Mouse (Mus musculus): ENCODE measurements at regions not wholly inside any gene's neighbourhood (a gene's known extent, or its start where the extent isn't known, plus 50 kb on each side); places are given as distances from the start of the nearest gene placed in this dataset.

GRCm38 (mm10) chr13:53811151-53811550, 244.4 kb downstream of the Drd1 start:
- no peaks in the 10 kb centered on the region for H3K4me1 ChIP-seq (ENCODE audit: control insufficient read depth, insufficient read depth, low read length)
- H3K4me3 ChIP-seq (replicated peaks; ENCODE audit: control insufficient read depth, low read depth, low read length), result no peak overlapping the region
- no peak overlapping the region for H3K27ac ChIP-seq (ENCODE audit: control insufficient read depth, insufficient read depth, low read depth, low read length, poor library complexity)
- WGBS, result 76% methylated on average over 8 of the region's 8 CpGs
- no peak for TF ChIP-seq CTCF (IDR thresholded peaks at IDR 0.05; ENCODE audit: control insufficient read depth, insufficient read depth, low read length)
- TF ChIP-seq POLR2A (IDR thresholded peaks at IDR 0.05; ENCODE audit: borderline replicate concordance, control insufficient read depth, low read depth, low read length), result no peak

GRCm38 (mm10) chr13:53807791-53808525, 247.5 kb downstream of the Drd1 start:
- WGBS, result 56% methylated on average over 13 of the region's 13 CpGs
- H3K4me1 ChIP-seq (ENCODE audit: control insufficient read depth, insufficient read depth, low read length), result no peaks in the 10 kb centered on the region
- no peak overlapping the region for H3K27ac ChIP-seq (ENCODE audit: control insufficient read depth, insufficient read depth, low read depth, low read length, poor library complexity)
- no peak overlapping the region for H3K4me3 ChIP-seq (replicated peaks; ENCODE audit: control insufficient read depth, low read depth, low read length)
- TF ChIP-seq POLR2A (IDR thresholded peaks at IDR 0.05; ENCODE audit: borderline replicate concordance, control insufficient read depth, low read depth, low read length) (no peak), CTCF (IDR thresholded peaks at IDR 0.05; ENCODE audit: control insufficient read depth, insufficient read depth, low read length) (no peak)

GRCm38 (mm10) chr13:53805872-53806271, 249.6 kb downstream of the Drd1 start:
- TF ChIP-seq POLR2A (IDR thresholded peaks at IDR 0.05; ENCODE audit: borderline replicate concordance, control insufficient read depth, low read depth, low read length) (no peak), CTCF (IDR thresholded peaks at IDR 0.05; ENCODE audit: control insufficient read depth, insufficient read depth, low read length) (no peak)
- Histone ChIP-seq H3K4me1 (ENCODE audit: control insufficient read depth, insufficient read depth, low read length) (no peaks in the 10 kb centered on the region), H3K4me3 (replicated peaks; ENCODE audit: control insufficient read depth, low read depth, low read length) (no peak overlapping the region), H3K27ac (ENCODE audit: control insufficient read depth, insufficient read depth, low read depth, low read length, poor library complexity) (no peak overlapping the region)
- WGBS, result 63% methylated on average over 4 of the region's 4 CpGs

GRCm38 (mm10) chr13:53800978-53801377, 254.5 kb downstream of the Drd1 start:
- TF ChIP-seq CTCF (IDR thresholded peaks at IDR 0.05; ENCODE audit: control insufficient read depth, insufficient read depth, low read length), result no peak
- no peak for TF ChIP-seq POLR2A (IDR thresholded peaks at IDR 0.05; ENCODE audit: borderline replicate concordance, control insufficient read depth, low read depth, low read length)
- Histone ChIP-seq H3K27ac (ENCODE audit: control insufficient read depth, insufficient read depth, low read depth, low read length, poor library complexity) (no peak overlapping the region), H3K4me3 (replicated peaks; ENCODE audit: control insufficient read depth, low read depth, low read length) (no peak overlapping the region), H3K4me1 (ENCODE audit: control insufficient read depth, insufficient read depth, low read length) (no peaks in the 10 kb centered on the region)
- 72% methylated on average over 5 of the region's 5 CpGs for WGBS

- Histone ChIP-seq H3K4me1 (ENCODE audit: control insufficient read depth, insufficient read depth, low read length) (no peaks in the 10 kb centered on the region), H3K4me3 (replicated peaks; ENCODE audit: control insufficient read depth, low read depth, low read length) (no peak overlapping the region), H3K27ac (ENCODE audit: control insufficient read depth, insufficient read depth, low read depth, low read length, poor library complexity) (no peak overlapping the region)
- 61% methylated on average over 2 of the region's 2 CpGs for WGBS
- TF ChIP-seq CTCF (IDR thresholded peaks at IDR 0.05; ENCODE audit: control insufficient read depth, insufficient read depth, low read length) (no peak), POLR2A (IDR thresholded peaks at IDR 0.05; ENCODE audit: borderline replicate concordance, control insufficient read depth, low read depth, low read length) (no peak)
Measured at GRCm38 (mm10) chr13:53788809-53789208, 266.7 kb downstream of the Drd1 start.

- Histone ChIP-seq H3K27ac (ENCODE audit: control insufficient read depth, insufficient read depth, low read depth, low read length, poor library complexity) (no peak overlapping the region), H3K4me3 (replicated peaks; ENCODE audit: control insufficient read depth, low read depth, low read length) (no peak overlapping the region), H3K4me1 (ENCODE audit: control insufficient read depth, insufficient read depth, low read length) (no peaks in the 10 kb centered on the region)
- TF ChIP-seq POLR2A (IDR thresholded peaks at IDR 0.05; ENCODE audit: borderline replicate concordance, control insufficient read depth, low read depth, low read length) (no peak), CTCF (IDR thresholded peaks at IDR 0.05; ENCODE audit: control insufficient read depth, insufficient read depth, low read length) (peak; percentile 47)
- WGBS, result 23% methylated on average over 6 of the region's 6 CpGs
Measured at GRCm38 (mm10) chr13:53783492-53783891, 272.0 kb downstream of the Drd1 start.

GRCm38 (mm10) chr13:53779150-53779549, 276.4 kb downstream of the Drd1 start:
- Histone ChIP-seq H3K4me1 (ENCODE audit: control insufficient read depth, insufficient read depth, low read length) (no peaks in the 10 kb centered on the region), H3K27ac (ENCODE audit: control insufficient read depth, insufficient read depth, low read depth, low read length, poor library complexity) (no peak overlapping the region), H3K4me3 (replicated peaks; ENCODE audit: control insufficient read depth, low read depth, low read length) (no peak overlapping the region)
- WGBS, result 59% methylated on average over 4 of the region's 4 CpGs
- no peak for TF ChIP-seq CTCF (IDR thresholded peaks at IDR 0.05; ENCODE audit: control insufficient read depth, insufficient read depth, low read length)
- TF ChIP-seq POLR2A (IDR thresholded peaks at IDR 0.05; ENCODE audit: borderline replicate concordance, control insufficient read depth, low read depth, low read length), result no peak

- WGBS, result 81% methylated on average over 11 of the region's 11 CpGs
- no peak for TF ChIP-seq CTCF (IDR thresholded peaks at IDR 0.05; ENCODE audit: control insufficient read depth, insufficient read depth, low read length)
- no peak for TF ChIP-seq POLR2A (IDR thresholded peaks at IDR 0.05; ENCODE audit: borderline replicate concordance, control insufficient read depth, low read depth, low read length)
- no peak overlapping the region for H3K4me3 ChIP-seq (replicated peaks; ENCODE audit: control insufficient read depth, low read depth, low read length)
- no peaks in the 10 kb centered on the region for H3K4me1 ChIP-seq (ENCODE audit: control insufficient read depth, insufficient read depth, low read length)
- H3K27ac ChIP-seq (ENCODE audit: control insufficient read depth, insufficient read depth, low read depth, low read length, poor library complexity), result no peak overlapping the region
Measured at GRCm38 (mm10) chr13:53776421-53776820, 279.1 kb downstream of the Drd1 start.
